Mouse (Mus musculus): ENCODE measurements around the gene Ppp2r5c. TPM values are rescaled to one million over a fixed set of nuclear protein-coding genes. Genes with fewer than 3 reads are reported as not detected.
A peak's percentile ranks its signal among the peaks of the same experiment; 100 is the strongest.

Ppp2r5c gene
- total RNA-seq, 2 experiments from 2014 or later = 57.9 to 80.9 TPM

- DNase-seq = no peak
- no peak overlapping the region for H3K4me3 ChIP-seq
- no peak for TF ChIP-seq CTCF (IDR thresholded peaks at IDR 0.05)
- H3K27ac ChIP-seq = no peak overlapping the region
- intact Hi-C loops (cut with DNase I) = no loop called here
These were observed 1.8 kb downstream of the Ppp2r5c start for GRCm38 (mm10) chr12:110448767-110449166.

- no peak; the same call in 1 of the 2 replicates for TF ChIP-seq CTCF (IDR thresholded peaks at IDR 0.05)
- Histone ChIP-seq H3K4me3 (no peak overlapping the region), H3K27ac (peak overlapping the region; percentile 28; the same call in 1 of the 2 replicates)
- intact Hi-C loops (cut with DNase I) = loop anchor here (2.0 to 5.0 kb wide), 4 partner anchors 103 to 388 kb away; partner anchors contain the start of genes Hsp90aa1 and Mok
- peak; percentile 74 for DNase-seq
These were observed 7.3 kb downstream of the Ppp2r5c start for GRCm38 (mm10) chr12:110454223-110454622.

GRCm38 (mm10) chr12:110456024-110456423 lies 9.1 kb downstream of the Ppp2r5c start:
- no peak for DNase-seq
- Histone ChIP-seq H3K27ac (no peak overlapping the region), H3K4me3 (no peak overlapping the region)
- no peak for TF ChIP-seq CTCF (IDR thresholded peaks at IDR 0.05)
- intact Hi-C loops (cut with DNase I) = no loop called here

- DNase-seq = no peak
- Histone ChIP-seq H3K27ac (no peak overlapping the region), H3K4me3 (no peak overlapping the region)
- TF ChIP-seq CTCF (IDR thresholded peaks at IDR 0.05) = no peak
- intact Hi-C loops (cut with DNase I) = no loop called here
These were observed 11.7 kb downstream of the Ppp2r5c start for GRCm38 (mm10) chr12:110458667-110459066.

GRCm38 (mm10) chr12:110460418-110461300 lies 13.7 kb downstream of the Ppp2r5c start:
- Histone ChIP-seq H3K27ac (no peak overlapping the region; the same call in 1 of the 2 replicates), H3K4me3 (no peak overlapping the region)
- intact Hi-C loops (cut with DNase I) = no loop called here
- no peak for TF ChIP-seq CTCF (IDR thresholded peaks at IDR 0.05)
- DNase-seq = no peak

GRCm38 (mm10) chr12:110463711-110464110 lies 16.8 kb downstream of the Ppp2r5c start:
- H3K27ac ChIP-seq = no peak overlapping the region
- no peak overlapping the region for H3K4me3 ChIP-seq
- intact Hi-C loops (cut with DNase I) = no loop called here
- TF ChIP-seq CTCF (IDR thresholded peaks at IDR 0.05) = no peak
- no peak for DNase-seq

GRCm38 (mm10) chr12:110471426-110471825 lies 24.5 kb downstream of the Ppp2r5c start:
- TF ChIP-seq CTCF (IDR thresholded peaks at IDR 0.05) = no peak
- Histone ChIP-seq H3K27ac (no peak overlapping the region), H3K4me3 (no peak overlapping the region)
- intact Hi-C loops (cut with DNase I) = no loop called here
- no peak for DNase-seq

GRCm38 (mm10) chr12:110472247-110472646 lies 25.3 kb downstream of the Ppp2r5c start:
- Histone ChIP-seq H3K27ac (no peak overlapping the region), H3K4me3 (no peak overlapping the region)
- no peak for TF ChIP-seq CTCF (IDR thresholded peaks at IDR 0.05)
- intact Hi-C loops (cut with DNase I) = no loop called here
- no peak for DNase-seq

- Histone ChIP-seq H3K4me3 (no peak overlapping the region), H3K27ac (no peak overlapping the region)
- intact Hi-C loops (cut with DNase I) = no loop called here
- no peak for DNase-seq
- no peak for TF ChIP-seq CTCF (IDR thresholded peaks at IDR 0.05)
These were observed 27.6 kb downstream of the Ppp2r5c start for GRCm38 (mm10) chr12:110474497-110474896.

- no peak for TF ChIP-seq CTCF (IDR thresholded peaks at IDR 0.05)
- H3K4me3 ChIP-seq = no peak overlapping the region
- H3K27ac ChIP-seq = no peak overlapping the region
- no peak for DNase-seq
- intact Hi-C loops (cut with DNase I) = loop anchor here (5.0 kb wide), 1 partner anchor 101 kb away; no protein-coding TSS in a partner anchor
These were observed 29.6 kb downstream of the Ppp2r5c start for GRCm38 (mm10) chr12:110476561-110476960.

- no peak for TF ChIP-seq CTCF (IDR thresholded peaks at IDR 0.05)
- Histone ChIP-seq H3K27ac (peak overlapping the region; percentile 78), H3K4me3 (peak overlapping the region; percentile 32)
- no peak for DNase-seq
- intact Hi-C loops (cut with DNase I) = loop anchor here (5.0 kb wide), 1 partner anchor 99 kb away; no protein-coding TSS in a partner anchor
These were observed 31.0 kb downstream of the Ppp2r5c start for GRCm38 (mm10) chr12:110477906-110478305.

GRCm38 (mm10) chr12:110478601-110479008 lies 31.7 kb downstream of the Ppp2r5c start:
- Histone ChIP-seq H3K4me3 (peak overlapping the region; percentile 32), H3K27ac (peak overlapping the region; percentile 78)
- no peak for TF ChIP-seq CTCF (IDR thresholded peaks at IDR 0.05)
- intact Hi-C loops (cut with DNase I) = loop anchor here (5.0 kb wide), 1 partner anchor 99 kb away; no protein-coding TSS in a partner anchor
- DNase-seq = peak; percentile 70

- Histone ChIP-seq H3K4me3 (no peak overlapping the region), H3K27ac (peak overlapping the region; percentile 78)
- TF ChIP-seq CTCF (IDR thresholded peaks at IDR 0.05) = no peak
- intact Hi-C loops (cut with DNase I) = loop anchor here (5.0 kb wide), 1 partner anchor 98 kb away; no protein-coding TSS in a partner anchor
- no peak for DNase-seq
These were observed 32.3 kb downstream of the Ppp2r5c start for GRCm38 (mm10) chr12:110479268-110479667.

Data from gastrocnemius, adult 2 months (tissue).